Mouse (Mus musculus): ENCODE measurements at regions not wholly inside any gene's neighbourhood (a gene's known extent, or its start where the extent isn't known, plus 50 kb on each side); places are given as distances from the start of the nearest gene placed in this dataset.

DNA sequence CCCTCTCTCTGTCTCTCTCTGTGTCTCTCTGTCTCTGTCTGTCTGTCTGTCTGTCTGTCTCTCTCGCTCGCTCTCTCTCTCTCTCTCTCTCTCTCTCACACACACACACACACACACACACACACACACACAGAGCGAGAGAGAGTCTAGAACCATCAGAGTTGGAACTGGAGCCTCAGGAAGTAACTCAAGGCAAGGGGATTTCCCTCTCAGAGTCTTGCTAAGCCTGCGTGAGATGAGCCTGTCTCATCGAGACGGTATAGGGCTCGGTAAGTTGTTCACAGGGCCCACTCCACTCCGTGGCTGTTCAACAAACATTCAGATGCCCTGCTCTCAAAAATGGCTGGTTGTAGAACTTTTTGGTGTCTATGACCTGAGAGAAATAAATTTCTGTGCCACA lies 405.4 kb downstream of the Sox9 start:
- no peak overlapping the region for H3K4me2 ChIP-seq (replicated peaks)
- H3K9ac ChIP-seq (replicated peaks): no peak overlapping the region
- 49% methylated on average over 8 of the region's 8 CpGs for WGBS
- H3K36me3 ChIP-seq: no peaks in the 10 kb centered on the region
- no peak for ATAC-seq (replicated peaks)
- H3K27me3 ChIP-seq: no peaks in the 10 kb centered on the region
- no peaks in the 10 kb centered on the region for H3K9me3 ChIP-seq
- H3K4me3 ChIP-seq: no peak overlapping the region
- peak overlapping the region; percentile 81 for H3K27ac ChIP-seq (replicated peaks)
- H3K4me1 ChIP-seq: peaks cover 80% of the 10 kb centered on the region

GRCm38 (mm10) chr11:113188263-113188920 lies 406.4 kb downstream of the Sox9 start:
- WGBS: 4% methylated on average over 4 of the region's 4 CpGs
- no peak overlapping the region for H3K4me2 ChIP-seq (replicated peaks)
- no peaks in the 10 kb centered on the region for H3K36me3 ChIP-seq
- H3K9ac ChIP-seq (replicated peaks): no peak overlapping the region
- no peaks in the 10 kb centered on the region for H3K27me3 ChIP-seq
- no peak overlapping the region for H3K4me3 ChIP-seq
- H3K9me3 ChIP-seq: no peaks in the 10 kb centered on the region
- ATAC-seq (replicated peaks): peak; percentile 82
- H3K4me1 ChIP-seq: peaks cover 82% of the 10 kb centered on the region
- H3K27ac ChIP-seq (replicated peaks): peak overlapping the region; percentile 81

- H3K27me3 ChIP-seq: no peaks in the 10 kb centered on the region
Observed at GRCm38 (mm10) chr11:113190006-113190405, 408.0 kb downstream of the Sox9 start.

DNA sequence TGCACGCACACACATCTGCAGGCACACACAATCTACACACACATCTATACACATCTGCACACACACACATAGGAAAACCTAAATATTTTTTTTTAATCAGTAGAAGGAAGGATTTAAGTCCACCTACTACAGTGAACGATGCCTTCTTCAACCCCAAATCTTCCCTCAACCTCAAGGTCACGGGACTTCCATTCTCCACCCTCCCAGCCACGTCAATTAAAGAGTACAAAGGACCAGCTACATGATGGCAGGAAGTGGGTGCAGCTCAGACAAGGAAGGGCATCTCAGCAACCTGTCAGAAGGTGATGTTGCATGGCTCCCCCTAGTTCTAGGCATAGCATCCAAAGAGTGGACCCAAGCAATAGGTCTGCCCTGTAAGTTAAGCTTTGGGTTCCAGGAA lies 408.5 kb downstream of the Sox9 start:
- H3K4me1 ChIP-seq: peaks cover 76% of the 10 kb centered on the region
- 75% methylated on average over 4 of the region's 4 CpGs for WGBS
- H3K4me3 ChIP-seq: no peak overlapping the region
- no peaks in the 10 kb centered on the region for H3K27me3 ChIP-seq
- no peak overlapping the region for H3K27ac ChIP-seq (replicated peaks)
- no peak for ATAC-seq (replicated peaks)
- H3K9me3 ChIP-seq: no peaks in the 10 kb centered on the region
- H3K9ac ChIP-seq (replicated peaks): no peak overlapping the region
- H3K4me2 ChIP-seq (replicated peaks): no peak overlapping the region
- no peaks in the 10 kb centered on the region for H3K36me3 ChIP-seq

More at GRCm38 (mm10) chr11:113190006-113190405, 408.0 kb downstream of the Sox9 start:
- Histone ChIP-seq H3K4me2 (replicated peaks) (no peak overlapping the region), H3K36me3 (no peaks in the 10 kb centered on the region), H3K9ac (replicated peaks) (no peak overlapping the region), H3K9me3 (no peaks in the 10 kb centered on the region), H3K4me3 (no peak overlapping the region), H3K27ac (replicated peaks) (peak overlapping the region; percentile 81), H3K4me1 (peaks cover 77% of the 10 kb centered on the region)
- WGBS: 87% methylated on average over 6 of the region's 6 CpGs
- no peak for ATAC-seq (replicated peaks)

- H3K9ac ChIP-seq (replicated peaks): no peak overlapping the region
- H3K36me3 ChIP-seq: no peaks in the 10 kb centered on the region
- no peak overlapping the region for H3K4me2 ChIP-seq (replicated peaks)
- H3K27ac ChIP-seq (replicated peaks): peak overlapping the region; percentile 94; the same call in 1 of the 2 replicates
- no peaks in the 10 kb centered on the region for H3K9me3 ChIP-seq
- no peak for ATAC-seq (replicated peaks)
- peaks cover 76% of the 10 kb centered on the region for H3K4me1 ChIP-seq
- H3K27me3 ChIP-seq: no peaks in the 10 kb centered on the region
- 86% methylated on average over 7 of the region's 7 CpGs for WGBS
- H3K4me3 ChIP-seq: no peak overlapping the region
Observed at GRCm38 (mm10) chr11:113191006-113191405, 409.0 kb downstream of the Sox9 start.

DNA sequence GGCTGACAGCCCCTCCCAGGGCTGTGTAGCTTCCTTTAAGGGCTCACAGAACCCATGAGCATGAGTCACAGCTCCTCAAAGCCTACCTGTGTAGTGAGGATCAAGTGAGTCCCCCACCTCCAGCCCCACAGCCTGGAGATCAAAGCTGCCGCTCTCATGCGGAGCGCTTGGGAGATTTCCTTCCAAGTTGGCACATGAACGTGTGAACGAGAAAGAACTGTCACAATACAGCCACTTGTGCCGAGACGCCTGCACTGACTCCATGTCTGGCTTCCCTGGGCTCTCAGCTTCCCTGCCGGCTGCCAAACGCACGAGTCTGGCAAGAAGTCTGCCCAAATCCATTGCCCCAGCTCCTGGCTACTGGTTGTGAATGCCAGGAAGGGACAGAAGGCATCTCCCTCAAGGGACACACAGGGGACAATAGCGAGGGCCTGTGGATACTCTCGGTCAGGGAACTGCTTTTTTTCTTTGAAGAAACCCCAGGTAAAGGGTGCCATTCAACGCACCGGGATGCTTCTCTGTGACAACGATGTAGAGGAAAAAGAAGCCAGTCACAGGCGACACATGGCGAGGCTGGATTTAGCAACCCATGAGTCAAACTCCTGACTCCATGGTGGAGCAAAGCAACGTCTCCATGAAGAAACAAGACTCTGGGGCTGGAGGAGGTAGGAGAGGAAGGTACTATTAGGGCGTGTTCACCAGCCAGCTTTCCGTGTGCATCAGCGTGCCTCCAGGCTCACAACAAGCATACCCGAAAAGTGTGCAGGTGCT lies 410.2 kb downstream of the Sox9 start:
- no peaks in the 10 kb centered on the region for H3K9me3 ChIP-seq
- WGBS: 42% methylated on average over 22 of the region's 22 CpGs
- no peaks in the 10 kb centered on the region for H3K27me3 ChIP-seq
- peak overlapping the region; percentile 36 for H3K4me2 ChIP-seq (replicated peaks)
- H3K4me3 ChIP-seq: 0 out of 2 replicates have a peak overlapping the region, but pooled peaks have one; percentile 10
- peak overlapping the region; percentile 94 for H3K27ac ChIP-seq (replicated peaks)
- H3K4me1 ChIP-seq: peaks cover 77% of the 10 kb centered on the region
- H3K9ac ChIP-seq (replicated peaks): no peak overlapping the region
- H3K36me3 ChIP-seq: no peaks in the 10 kb centered on the region
- peak; percentile 81 for ATAC-seq (replicated peaks)

GRCm38 (mm10) chr11:113194144-113194827 lies 412.3 kb downstream of the Sox9 start:
- Histone ChIP-seq H3K4me1 (peaks cover 77% of the 10 kb centered on the region), H3K9ac (replicated peaks) (no peak overlapping the region), H3K36me3 (no peaks in the 10 kb centered on the region), H3K27ac (replicated peaks) (no peak overlapping the region), H3K27me3 (no peaks in the 10 kb centered on the region), H3K9me3 (no peaks in the 10 kb centered on the region), H3K4me3 (no peak overlapping the region), H3K4me2 (replicated peaks) (no peak overlapping the region)
- 80% methylated on average over 15 of the region's 15 CpGs for WGBS
- ATAC-seq (replicated peaks): no peak

Data from forebrain, embryonic 15.5 days (tissue).